Mouse (Mus musculus) gastrocnemius, adult 2 months (tissue): ENCODE results near the gene Mras. TPM values are rescaled to one million over a fixed set of nuclear protein-coding genes. Genes with fewer than 3 reads are reported as not detected.

Experiments
- DNase-seq: peaks from one replicate; pipeline ENCODE4 v3.0.0; 2022
- H3K27ac ChIP-seq: fragments of 200-600 bp; 2 replicates; pipeline ENCODE4 v1.8.1; 2022; ENCODE audit warnings: mild to moderate bottlenecking
- H3K4me3 ChIP-seq: fragments of 200-600 bp; 2 replicates; pipeline ENCODE4 v1.8.1; 2022; ENCODE audit warnings: mild to moderate bottlenecking, moderate library complexity
- CTCF ChIP-seq: fragments of 200-600 bp; IDR thresholded peaks from 2 replicates; pipeline ENCODE4 v1.8.1; 2022; ENCODE audit warnings: antibody characterized with exemption, mild to moderate bottlenecking, moderate library complexity
- intact Hi-C: fragments of 180-260 bp; cut with DNase I; formaldehyde crosslinking; loops from one replicate; pipeline ENCODE4 v1.15.1; 2025
- total RNA-seq, 2 experiments: library from RNA; stranded (reverse); gene quantifications; 2 replicates each; pipeline ENCODE4 v1.2.3; 2021

Mras gene
- total RNA-seq, 2 experiments from 2014 or later: 5.0 to 5.7 TPM

DNA sequence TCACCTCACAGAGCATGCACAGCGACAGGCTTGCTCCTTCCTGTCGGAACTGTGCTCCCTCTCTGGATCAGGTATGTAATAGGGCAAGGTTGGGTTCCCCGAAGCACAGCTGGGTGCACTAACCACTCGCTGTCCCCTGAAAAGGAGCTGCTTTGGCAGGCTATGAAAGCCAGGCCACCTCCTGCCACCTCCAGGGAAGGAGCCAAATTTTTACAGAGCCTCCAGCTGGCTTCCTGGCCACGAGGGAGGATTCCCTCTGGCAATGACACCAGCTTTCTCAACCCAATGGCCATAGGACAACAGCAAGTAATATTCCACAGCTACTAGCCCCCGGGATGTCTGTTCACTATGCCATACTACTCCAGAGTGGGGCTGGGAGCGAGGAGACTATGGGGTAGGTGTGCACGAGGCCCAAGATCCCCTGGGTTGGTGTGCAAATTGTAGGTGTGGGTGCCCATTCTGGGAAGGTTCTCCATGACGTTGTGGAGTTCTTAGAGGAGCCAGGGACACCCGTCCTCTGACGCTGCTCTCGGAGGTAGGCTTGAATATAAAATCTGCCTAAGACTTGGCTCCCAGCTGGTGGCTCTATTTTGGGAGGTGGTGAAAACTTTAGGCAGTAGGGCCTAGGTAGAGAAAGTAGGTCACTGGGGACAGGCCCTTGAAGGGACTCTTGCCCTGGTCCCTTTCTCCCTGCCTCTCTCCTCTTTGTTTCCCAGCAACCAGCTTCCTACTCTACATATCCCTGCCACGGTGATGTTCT is 39.9 kb downstream of the Mras start:
- no peak for TF ChIP-seq CTCF
- peak overlapping the region; percentile 93 for H3K27ac ChIP-seq
- DNase-seq: peak; percentile 82
- H3K4me3 ChIP-seq: peak overlapping the region; percentile 24; the same call in 1 of the 2 replicates
- intact Hi-C loops: no loop called here

DNA sequence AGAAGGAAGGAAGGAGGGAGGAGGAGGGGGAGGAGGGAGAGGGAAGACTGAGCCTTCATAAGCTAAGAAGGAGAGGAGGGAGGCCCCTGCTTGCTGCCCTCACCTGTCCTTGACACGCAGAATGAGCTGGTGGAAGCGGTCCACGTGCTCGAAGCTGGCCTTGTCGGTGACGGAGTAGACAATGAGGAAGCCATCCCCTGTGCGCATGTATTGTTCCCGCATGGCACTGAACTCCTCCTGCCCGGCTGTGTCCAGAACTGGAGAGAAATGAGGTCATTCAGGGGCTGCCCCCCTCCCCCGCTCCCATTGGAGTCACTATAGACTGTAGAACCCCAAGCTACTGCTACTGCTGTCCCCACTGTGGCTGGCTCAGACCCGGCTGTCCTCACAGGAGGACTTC is 42.8 kb downstream of the Mras start:
- DNase-seq: no peak
- no peak for TF ChIP-seq CTCF
- Histone ChIP-seq H3K27ac (peak overlapping the region; percentile 65), H3K4me3 (no peak overlapping the region)
- intact Hi-C loops: no loop called here

DNA sequence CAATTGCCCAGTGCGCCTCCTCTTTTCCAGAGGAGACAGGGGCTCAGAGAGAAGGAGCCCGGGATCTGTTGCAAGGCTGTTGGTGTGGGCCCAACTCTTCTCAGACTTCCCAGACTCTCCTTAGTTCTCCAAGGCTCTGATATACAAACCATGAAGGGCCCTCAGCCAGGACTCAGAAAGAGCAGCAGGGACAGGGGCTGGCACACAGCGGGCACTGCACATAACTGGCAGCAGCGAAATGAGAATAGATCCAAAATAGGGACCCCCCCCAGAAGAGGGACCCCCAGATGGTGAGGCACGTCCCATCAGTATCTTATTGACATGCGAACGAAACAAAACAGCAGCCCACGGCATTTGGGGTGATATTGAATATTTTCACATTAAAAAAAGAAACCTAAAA is 44.0 kb downstream of the Mras start:
- no peak for TF ChIP-seq CTCF
- peak overlapping the region; percentile 1; the same call in 1 of the 2 replicates for H3K27ac ChIP-seq
- intact Hi-C loops: no loop called here
- no peak for DNase-seq
- H3K4me3 ChIP-seq: no peak overlapping the region

DNA sequence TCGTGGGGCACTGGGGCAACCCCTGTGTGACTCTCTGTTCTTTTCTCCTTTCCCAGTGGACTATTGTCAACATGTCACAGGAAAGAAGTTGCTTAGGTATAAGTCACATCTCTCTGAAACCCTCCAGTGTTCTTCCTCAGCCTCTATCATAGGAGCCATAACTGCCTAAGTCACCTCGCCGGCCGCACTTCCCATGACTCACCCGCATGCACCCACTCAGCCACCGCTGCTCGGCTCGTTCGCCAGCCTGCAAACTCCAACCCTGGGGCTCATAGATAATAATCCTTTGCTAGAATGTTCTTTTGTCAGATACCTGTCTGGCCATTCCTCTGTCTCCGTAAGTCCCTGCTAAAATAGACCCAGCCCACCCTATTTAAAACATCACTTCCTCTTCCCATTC is 45.6 kb downstream of the Mras start:
- intact Hi-C loops: no loop called here
- Histone ChIP-seq H3K27ac (peak overlapping the region; percentile 79; the same call in 1 of the 2 replicates), H3K4me3 (no peak overlapping the region)
- no peak for TF ChIP-seq CTCF
- DNase-seq: no peak

DNA sequence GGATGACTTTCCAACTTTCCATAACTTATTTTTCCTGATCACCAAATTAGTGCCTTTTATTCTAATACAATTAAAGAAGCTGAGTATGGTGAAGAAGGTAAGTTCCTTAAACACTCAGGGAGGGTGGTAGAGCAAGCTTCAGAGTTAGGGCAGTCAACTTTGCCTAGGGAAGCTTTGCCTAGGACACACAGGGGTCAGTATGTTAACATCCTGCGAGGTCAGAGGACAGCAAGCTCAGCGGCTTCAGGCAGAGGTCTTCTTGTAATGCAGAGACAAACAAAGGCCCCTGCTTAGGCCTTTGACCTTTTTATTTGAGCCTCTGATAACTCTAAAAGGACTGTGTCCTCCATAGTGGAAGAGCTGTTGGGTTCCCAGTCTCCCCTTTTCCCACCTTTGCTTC is 46.5 kb downstream of the Mras start:
- intact Hi-C loops: no loop called here
- Histone ChIP-seq H3K27ac (peak overlapping the region; percentile 79), H3K4me3 (no peak overlapping the region)
- no peak for TF ChIP-seq CTCF
- no peak for DNase-seq

DNA sequence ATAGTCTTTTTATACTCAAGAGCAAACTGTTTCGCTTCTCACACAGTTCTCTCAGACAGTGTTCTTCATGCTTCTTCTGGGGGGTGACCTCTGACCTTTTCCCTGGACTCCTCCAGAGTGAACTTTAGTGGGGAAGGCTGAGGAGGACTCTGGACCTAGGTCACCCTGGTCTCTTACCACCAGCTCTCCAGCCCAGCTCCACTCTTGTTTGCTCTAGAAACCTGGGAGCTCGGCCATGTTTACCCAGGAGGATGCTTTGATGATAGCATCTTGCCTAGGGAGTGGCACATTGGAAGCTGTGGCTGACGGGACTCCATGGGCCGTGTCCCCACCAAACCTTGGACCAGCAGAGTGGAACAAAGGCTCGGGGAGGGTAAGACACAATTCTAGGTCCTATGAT is 47.0 kb downstream of the Mras start:
- Histone ChIP-seq H3K27ac (peak overlapping the region; percentile 79), H3K4me3 (no peak overlapping the region)
- intact Hi-C loops: no loop called here
- TF ChIP-seq CTCF: no peak
- peak; percentile 45 for DNase-seq

DNA sequence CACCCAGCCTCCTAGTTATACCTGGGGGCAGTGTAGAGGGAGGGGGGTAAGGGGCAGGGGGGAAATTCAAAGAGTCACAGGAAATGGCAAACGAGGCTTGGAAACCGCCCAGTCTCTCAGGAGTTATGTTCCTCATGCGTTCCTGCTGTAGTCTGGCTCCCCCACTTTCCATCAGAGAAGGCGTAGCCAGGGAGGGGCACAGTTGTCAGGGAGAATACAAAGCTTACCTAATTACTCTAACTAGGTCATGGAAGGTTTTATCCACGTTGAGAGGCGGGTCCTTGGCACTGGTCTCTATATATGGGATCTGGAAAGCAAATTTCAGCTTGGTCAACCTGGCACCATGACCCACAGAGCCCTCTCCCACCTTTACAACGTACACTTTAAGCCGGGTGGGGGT is 47.7 kb downstream of the Mras start:
- DNase-seq: no peak
- no peak overlapping the region for H3K4me3 ChIP-seq
- no peak for TF ChIP-seq CTCF
- intact Hi-C loops: no loop called here
- H3K27ac ChIP-seq: peak overlapping the region; percentile 79

DNA sequence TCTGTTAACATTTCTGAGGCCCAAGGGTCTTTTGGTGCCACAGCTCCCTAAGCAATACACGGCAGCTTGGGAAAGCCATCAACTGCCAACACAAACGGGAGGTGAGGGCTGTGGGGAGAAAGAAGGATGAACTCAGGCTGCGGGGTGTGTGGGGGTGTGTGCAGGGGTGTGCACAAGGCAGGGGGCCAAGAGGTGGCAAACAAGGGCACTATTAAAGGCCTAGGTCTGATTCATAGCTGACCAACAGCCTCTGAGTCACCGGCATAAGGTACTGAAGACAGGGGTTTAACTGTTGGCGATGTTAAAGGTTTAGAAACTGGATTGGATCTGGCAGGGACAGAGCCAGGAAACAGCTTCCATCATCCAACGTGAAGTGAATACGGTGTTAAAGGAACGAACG is 48.3 kb downstream of the Mras start:
- TF ChIP-seq CTCF: no peak
- DNase-seq: no peak
- H3K4me3 ChIP-seq: no peak overlapping the region
- H3K27ac ChIP-seq: peak overlapping the region; percentile 79
- intact Hi-C loops: no loop called here

DNA sequence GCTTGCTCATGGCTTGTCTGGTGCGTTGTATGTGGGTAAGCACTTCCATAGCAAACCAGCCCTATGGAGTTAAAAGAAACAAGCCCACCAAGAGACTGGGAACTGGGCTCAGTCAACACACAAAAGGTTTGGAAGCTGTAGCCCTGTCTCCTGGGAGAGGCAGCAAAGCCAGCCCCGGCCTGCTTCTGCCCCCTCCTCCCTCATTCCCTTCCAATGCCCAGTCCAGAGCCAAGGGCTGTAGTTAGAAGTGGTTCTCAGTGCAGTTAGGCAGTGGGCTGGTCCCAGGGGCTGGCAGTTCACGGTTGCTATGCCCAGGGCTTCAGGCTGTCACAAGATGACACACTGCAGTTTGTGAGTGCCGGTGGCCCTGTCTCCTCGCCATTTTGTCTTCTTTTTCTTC is 49.1 kb downstream of the Mras start:
- no peak for DNase-seq
- H3K27ac ChIP-seq: no peak overlapping the region; the same call in 1 of the 2 replicates
- no peak overlapping the region for H3K4me3 ChIP-seq
- TF ChIP-seq CTCF: no peak
- intact Hi-C loops: no loop called here

DNA sequence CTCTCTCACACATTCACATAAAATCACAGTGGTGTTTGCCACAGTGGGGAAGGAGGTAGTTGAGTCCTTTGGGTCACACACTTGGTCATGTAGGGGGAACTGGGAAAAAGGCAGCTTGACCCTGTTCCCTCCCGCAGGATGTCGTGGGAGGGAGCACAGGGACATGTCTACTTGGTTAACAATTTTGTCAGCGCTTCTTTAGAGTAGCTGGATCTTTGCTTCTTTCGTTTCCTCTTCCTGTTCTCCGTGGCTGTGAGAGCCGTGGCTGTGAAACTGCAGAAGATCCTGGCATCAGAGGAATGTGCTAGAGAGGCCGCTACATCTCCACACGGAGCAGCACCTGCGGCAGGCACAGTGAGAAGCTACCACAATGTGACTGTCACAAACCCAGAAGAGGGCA is 54.6 kb downstream of the Mras start:
- Histone ChIP-seq H3K27ac (no peak overlapping the region), H3K4me3 (no peak overlapping the region)
- intact Hi-C loops: no loop called here
- TF ChIP-seq CTCF: no peak
- no peak for DNase-seq

DNA sequence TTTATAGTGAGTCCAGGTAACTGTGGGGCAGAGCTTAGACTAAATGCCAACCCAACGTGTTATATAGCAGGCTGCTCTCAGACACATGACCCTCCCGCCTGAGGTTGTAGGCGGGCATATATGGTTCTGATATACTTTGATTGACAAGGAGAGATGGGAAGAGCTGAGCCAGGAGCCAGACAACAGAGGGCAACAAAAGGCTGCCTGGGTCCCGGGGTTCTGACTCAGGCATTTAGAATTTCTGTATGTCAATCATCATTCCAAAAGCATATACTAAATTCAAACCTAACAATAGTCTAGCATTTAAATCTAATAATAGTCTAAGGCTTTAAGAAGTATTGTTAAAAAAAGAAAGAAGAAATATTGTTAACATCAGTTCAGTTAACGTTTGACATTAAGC is 58.0 kb downstream of the Mras start:
- no peak overlapping the region for H3K27ac ChIP-seq
- H3K4me3 ChIP-seq: no peak overlapping the region
- no peak for TF ChIP-seq CTCF
- intact Hi-C loops: loop anchor here (5.0 to 10.0 kb wide), 2 partner anchors 68 to 394 kb away; partner anchors contain the start of gene Faim
- no peak for DNase-seq

DNA sequence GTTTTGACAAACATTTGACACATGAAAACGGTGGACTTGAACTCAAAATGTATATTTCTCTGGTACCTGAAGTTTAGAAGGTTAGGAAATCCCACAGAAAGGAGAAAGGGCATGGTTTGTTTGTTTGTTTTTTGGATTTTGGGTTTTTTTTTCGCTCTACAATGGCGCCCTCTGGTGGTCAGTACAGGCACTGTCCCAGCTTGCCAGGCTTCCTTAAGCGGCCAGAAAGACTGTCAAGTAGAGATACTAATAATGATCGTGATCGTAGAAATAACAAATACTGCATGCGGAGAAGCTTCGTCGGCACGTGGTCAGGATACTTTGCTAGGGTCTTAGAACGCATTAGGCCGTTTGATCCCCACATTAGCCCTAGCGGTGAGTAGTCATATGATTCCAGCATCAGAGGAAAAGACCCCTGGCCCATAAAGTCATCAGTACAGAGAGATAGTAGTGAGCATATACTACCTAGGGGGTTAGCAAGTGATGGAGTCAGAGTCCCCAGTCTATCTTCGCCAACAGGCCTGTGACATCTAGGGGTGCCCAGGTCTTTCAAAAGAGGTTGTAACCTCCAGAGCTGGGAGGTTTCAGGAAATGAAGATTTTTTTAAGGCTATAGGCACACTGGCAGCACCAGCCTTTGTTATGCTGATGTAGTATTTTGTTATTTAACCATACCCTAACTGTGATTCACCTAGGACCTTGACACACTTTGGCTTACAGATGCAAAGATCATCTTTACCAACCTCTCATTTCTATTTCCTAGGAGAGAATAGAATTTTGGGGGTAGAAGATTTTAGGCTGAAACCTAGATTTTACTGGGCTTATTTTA is 60.4 kb downstream of the Mras start:
- DNase-seq: peak; percentile 59
- Histone ChIP-seq H3K4me3 (peak overlapping the region; percentile 53), H3K27ac (peak overlapping the region; percentile 29; the same call in 1 of the 2 replicates)
- intact Hi-C loops: loop anchor here (2.0 to 10.0 kb wide), 4 partner anchors 70 to 392 kb away; partner anchors contain the start of genes Cep70 and Faim
- no peak; the same call in 1 of the 2 replicates for TF ChIP-seq CTCF

DNA sequence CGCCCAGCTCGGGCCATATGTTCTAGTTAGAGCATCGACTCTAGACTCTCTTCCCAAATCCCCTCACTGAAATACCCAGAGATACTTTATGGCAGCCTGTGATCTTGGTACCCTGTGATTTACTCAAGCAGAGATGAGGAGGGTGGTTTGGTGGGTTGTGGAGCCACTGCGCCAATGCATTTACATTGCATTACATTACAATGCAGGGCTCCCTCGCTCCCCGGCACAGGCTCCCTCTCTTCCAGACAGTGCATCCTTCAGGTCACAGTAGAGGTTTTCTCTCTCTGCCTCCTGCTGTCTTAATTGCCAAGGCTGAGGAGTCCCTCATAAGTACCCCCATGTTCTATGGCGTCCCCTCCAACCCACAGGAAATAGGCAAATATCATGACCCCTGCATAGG is 68.8 kb downstream of the Mras start:
- no peak overlapping the region for H3K4me3 ChIP-seq
- intact Hi-C loops: no loop called here
- no peak for DNase-seq
- no peak overlapping the region for H3K27ac ChIP-seq
- no peak for TF ChIP-seq CTCF
